Mouse (Mus musculus): ENCODE results near the gene Furin.
A peak's percentile ranks its signal among the peaks of the same experiment; 100 is the strongest.

Gene Furin

DNA sequence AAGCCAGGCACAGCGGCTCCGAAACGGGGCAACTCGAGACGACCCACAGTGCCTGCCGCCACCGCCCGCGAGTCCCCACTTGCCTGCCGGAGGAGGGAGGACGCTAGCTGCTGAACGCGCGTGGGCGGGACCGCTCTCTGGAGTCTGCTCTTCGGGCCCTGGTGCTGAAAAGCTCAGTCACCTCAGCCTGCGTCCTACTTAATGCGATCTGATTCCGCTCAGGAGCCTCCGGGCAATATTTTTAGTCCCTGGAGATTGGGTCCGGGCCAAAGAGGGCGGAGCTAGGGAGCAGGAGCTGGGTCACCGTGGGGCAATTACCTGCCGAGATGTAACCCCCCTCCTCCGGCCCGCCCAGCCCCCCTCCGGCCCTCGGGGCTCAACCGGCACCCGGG, 34.6 kb downstream of the Furin start:
- DNase-seq: peak; percentile 94 to 95

DNA sequence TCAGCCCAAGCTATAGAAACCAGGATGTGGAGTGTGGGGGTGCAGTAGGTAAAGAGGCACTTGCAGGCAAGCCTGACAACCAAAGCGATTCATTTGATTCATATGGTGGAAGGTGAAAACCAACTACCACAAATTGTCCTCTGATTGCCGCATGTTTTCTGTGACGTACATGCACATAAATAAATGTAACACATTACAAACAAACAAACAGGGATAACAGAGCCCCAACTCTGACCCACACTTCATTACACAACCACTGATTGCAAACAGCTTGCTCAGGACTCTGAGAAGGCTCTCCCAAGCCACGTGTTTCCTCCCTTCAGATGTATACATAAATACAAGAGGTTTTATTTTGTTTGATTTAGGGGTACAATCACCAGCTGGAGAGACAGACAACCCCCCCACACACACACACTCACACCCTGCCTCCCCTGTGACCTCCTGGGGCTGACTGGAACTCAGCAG, 35.2 kb downstream of the Furin start:
- no peak for DNase-seq

DNA sequence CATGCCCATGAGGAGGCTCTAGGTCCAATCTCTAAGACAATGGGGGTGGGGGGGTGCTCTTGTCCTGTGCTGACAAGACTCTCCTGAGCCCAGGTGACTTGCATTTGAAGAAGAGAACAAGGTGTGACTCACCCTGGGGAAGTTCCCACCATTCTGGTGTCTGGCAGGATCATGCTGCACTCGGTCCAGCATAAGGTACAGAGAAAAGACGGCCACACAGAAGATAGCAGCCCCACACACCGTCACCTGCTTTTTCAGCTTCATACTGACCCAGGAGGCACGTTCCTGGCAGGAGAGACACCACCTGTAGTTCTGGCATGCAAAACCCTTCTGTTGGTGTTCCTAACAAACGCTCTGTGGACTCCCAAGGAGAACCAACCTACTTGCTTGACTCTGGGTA, 35.8 kb downstream of the Furin start:
- peak; percentile 68 to 70 for DNase-seq

DNA sequence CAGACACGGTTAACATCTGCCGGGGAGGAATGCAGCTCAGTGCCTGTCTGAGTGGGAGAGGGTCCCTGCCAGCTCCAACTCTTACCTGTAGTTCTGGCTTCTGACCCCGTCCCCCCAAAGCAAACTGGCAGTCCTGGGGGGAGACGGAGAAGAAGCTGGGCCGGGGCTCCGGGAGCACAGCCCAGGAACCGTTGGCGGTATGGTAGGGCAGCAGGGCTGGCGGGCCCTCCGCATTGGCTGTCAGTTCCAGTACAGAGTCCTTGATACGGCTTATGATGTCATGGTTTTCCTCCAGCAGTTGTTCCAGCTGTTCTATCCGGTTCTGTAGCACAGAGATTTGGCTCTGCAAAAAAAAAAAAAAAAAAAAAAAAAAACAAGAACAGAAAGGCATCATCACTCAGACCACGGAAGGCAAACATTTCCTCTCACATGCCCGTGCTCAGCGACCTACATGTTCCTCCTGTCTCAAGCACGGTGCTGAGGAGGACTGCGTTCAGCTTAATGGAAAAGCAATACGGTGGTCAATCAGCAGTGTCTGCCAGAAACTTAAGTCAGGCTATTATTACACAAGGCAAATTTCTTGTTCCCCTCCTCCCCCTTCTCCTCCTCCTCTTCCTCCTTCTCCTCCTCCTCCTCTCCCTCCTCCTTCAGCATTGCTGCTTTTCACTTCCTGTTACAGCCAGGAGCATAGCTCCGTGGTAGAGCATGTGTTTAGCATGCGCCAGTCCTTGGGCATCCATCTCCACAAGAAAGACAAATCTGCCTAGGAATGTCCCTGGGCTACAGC, 36.4 kb downstream of the Furin start:
- no peak for DNase-seq

DNA sequence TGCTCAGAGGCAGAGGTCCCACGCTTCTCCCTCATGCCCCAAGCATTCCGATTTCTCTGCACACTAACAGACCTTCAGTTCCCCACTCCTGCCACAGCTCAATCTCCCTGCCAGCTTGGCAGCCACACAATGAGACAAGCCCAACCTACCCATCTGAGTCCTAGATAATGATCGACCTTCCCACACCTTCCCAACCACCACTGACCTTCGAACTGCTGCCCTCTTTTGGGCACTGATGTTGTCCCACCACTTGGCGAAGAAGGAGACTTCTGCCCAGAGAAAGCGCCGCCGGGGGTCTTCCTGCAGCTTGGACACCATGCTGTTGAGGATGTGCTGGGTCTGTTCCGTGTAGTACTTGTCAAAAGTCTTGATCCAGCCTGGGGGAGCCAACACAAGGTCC, 37.2 kb downstream of the Furin start:
- no peak for DNase-seq

DNA sequence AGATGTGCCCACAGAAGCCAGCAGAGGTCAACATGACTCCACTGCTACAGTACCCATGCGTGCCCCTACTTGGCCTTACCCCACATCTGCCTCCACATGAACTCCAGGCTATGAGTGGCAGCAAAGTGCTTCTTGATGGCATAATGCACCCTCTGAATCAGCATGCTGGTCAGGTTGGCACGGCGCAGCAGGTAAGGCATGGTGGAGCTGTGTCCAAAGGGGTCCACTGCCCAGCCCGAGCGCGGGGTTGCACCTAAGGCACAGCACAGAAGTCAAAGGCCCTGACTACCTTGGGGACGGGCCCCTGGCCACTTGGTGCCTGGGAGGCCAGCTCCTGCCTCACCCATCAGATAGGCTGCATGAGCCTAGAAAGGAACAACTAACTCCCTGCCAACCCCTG, 38.0 kb downstream of the Furin start:
- DNase-seq: no peak

DNA sequence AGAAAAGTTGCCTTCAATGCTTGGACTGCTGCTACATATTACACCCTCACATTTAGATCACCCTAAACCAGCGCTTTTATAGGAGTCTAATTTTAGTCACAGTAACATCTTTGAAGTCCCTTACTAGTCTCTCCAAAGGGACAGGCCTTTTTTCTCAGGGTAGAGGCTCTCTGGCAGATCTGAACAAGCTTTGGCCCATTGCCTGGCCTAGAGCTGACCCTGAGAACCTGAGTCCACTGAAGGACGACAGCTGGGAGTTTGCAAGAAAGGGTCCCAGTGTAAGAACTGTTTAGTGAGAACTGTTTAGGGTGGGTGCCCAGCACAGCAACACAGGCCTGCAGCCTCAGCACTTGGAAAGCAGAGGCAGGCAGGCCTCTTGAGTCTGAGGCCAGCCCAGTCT, 39.5 kb downstream of the Furin start:
- no peak for DNase-seq

DNA sequence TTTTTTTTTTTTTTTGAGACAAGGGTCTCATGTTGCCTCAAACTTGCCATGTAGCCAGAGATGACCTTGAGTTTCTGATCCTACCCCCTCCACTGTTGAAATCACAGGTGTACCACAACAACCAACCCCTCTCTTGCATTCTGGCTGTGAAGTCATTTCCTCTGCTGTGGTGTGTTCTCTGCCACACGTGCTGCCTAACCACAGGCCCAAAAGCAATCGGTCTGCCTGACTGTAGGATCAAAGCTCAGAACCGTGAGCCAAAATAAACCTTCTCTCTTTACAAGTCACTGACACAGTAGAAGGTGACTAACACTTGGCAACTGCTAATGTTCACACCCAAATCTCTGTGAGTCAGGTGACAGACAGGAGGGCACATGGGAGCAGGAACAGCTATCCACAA, 44.8 kb downstream of the Furin start:
- DNase-seq: no peak

DNA sequence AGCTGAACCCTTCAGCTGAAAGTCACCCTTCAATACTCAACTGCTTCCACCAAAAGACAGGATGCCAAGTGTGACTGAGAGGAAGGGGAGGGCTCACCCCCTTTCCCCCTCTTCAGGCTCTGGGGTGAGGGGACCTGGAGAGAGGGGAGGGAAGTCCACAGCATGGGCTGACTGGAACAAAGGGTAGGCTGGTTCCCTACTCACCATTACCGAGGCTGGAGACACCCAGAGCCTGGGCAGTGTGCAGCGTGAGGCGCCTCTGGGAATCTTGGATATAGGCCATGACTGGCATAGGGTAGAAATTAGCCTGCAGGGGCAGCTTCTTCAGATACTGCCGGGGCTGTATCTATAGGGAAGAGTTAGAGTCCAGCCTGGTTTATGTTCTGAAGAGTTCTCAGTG, 47.2 kb downstream of the Furin start:
- peak in 1 of 2 experiments; percentile 9 for DNase-seq

DNA sequence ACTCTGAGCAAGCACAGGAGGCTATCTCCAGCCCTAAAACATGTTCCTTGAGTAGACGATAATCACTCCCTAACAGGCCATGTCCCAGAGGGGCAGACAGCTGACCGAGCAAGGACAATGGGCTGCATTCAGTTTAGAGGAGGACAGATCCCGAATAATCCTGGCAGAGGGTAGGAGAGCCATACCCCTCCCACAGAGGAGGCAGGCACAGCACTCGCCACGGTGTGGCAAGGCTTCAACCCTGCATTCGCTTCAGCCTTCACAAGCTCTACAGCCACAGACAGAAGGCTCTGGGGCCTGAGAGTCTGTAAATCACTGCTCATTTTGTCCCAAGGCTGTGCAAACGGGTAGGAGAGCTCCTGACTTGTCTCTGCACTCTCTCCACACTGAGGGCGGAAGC, 48.1 kb downstream of the Furin start:
- DNase-seq: peak in 1 of 2 experiments; percentile 23

DNA sequence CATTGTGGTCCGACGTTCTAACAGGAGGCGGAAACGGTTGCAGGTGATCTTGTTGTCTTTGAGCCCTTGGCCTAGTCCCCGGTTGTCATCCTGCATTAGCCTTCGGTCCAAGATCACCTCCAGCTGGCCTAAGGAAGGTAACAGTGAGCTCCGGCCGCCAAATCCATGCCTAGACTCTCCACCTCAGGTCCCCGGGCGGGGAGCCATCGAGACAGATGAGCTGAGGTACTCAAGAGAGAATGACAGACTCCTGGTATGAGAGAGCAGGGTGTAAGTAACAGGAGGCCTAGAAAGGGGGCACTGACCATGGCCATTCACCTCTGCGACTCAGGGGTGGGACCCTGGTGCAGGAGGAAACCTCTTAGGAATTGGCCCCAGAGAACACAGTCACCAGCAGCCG, 48.9 kb downstream of the Furin start:
- peak; percentile 44 to 58 for DNase-seq

DNA sequence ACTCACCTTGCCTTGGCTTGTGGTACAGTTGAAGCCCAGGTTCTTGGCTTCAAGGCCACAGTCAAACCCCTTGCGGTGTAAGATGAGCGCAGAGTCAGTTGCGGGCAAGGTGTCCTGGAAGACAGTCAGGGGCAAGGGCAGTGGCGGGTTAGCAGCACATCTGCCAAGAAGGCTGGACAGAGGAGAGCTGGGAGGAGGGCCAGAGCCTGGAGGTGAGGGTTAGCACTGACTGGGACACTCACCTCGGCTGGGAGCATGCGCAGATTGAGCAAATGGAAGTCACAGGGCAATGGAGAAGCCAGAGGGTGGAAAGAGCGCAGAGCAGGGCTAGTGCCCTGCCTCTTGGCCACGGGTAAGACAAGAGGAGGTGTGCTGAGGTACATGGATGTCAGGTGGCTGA, 52.3 kb downstream of the Furin start:
- no peak for DNase-seq

DNA sequence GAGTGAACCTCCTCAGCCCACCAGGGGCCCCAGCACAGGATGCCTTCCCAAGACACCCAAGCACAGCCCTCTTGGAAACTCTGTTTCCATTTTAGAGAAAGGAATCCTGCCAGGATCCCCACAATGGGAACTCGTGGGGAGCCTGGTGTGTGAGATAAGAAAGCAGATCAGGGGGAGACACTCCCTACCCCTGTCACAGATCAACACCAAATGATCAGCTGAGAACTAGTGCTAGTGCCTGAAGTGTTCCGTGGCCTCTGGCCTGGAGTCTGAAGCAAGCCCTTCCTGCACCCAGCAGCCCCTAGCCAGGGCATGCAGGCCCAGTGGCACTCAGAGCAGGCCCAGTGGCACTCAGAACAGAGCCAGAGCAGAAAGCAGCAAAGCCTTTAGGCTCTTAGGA, 54.4 kb downstream of the Furin start:
- DNase-seq: no peak

DNA sequence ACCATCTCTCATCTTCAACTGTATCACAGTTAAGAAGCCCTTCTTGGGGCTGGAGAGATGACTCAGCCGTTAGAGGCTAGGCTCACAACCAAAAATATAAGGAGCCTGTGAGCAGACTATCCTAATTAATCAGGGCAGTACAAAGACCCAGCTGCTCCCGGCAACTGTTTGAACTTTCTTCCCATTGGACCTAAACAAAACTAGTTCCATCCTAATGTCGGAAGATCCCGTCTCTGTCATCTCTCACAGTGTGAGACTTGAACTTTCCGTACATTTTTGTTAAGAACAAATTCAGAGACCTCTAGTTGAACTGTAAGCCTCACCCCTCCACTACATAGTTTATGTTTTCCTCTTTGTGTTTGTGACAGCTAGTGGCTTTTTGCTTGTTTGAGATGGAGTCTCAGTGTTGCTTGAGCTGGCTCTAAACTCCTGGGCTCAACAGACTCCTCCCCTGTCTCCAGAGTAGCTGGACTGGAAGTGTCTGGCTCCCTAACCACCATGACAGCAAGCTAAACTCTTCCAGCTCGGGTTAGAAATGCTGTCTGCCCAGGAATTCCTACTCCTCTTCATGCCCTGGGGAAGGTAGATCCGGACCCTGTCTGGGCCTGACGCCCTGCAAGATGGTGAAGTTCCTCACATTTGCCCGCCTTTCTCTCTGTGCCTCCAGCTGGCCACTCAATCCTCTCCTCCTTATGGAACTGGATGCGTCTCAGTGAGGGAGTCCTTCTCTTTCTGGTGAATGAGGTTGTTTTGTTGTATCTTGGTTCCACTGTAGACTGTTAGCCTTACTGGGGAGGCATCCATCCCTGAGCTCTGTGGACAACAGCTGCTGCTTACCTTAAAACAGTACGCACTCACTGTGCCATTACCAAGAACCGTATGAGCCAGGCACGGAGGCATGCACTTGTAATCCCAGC, 57.3 kb downstream of the Furin start:
- DNase-seq: no peak

DNA sequence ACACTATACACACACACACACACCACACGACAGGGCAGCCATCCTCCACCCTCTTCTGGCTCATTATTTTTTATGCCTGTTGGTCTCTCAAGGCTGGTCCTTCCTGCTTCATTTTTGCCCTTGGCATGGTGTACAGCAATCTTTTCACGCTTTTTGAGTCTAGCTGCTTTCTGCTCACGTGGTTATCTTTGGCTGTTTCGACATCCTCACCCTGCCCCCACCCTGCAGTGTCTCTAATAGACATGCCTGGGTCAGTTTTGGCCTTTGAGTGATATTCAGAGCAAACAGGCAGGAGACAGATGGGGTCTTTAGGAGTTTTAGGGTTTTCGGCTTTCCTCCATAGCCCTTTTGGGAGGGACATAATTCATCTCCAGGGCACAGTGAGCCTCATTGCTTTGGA, 58.4 kb downstream of the Furin start:
- no peak for DNase-seq

DNA sequence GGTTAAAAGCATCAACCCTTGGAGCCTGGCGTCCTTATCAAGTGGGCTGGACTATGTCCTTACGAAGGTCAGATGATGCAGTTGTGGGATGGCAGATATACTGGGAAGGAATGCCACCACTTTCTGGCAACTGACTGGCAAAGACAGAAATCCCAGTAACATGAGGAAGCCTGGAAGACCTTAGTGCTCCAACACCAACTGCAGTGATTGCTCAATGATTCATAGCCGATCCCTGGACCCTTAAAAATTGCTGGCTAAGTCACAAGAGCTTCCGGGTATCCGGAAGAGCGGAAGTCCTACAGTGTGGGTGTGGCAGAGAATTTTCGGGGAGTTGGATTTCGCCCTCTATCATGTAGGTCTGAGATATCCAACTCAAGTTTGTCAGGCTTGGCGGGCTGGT, 59.1 kb downstream of the Furin start:
- DNase-seq: no peak

DNA sequence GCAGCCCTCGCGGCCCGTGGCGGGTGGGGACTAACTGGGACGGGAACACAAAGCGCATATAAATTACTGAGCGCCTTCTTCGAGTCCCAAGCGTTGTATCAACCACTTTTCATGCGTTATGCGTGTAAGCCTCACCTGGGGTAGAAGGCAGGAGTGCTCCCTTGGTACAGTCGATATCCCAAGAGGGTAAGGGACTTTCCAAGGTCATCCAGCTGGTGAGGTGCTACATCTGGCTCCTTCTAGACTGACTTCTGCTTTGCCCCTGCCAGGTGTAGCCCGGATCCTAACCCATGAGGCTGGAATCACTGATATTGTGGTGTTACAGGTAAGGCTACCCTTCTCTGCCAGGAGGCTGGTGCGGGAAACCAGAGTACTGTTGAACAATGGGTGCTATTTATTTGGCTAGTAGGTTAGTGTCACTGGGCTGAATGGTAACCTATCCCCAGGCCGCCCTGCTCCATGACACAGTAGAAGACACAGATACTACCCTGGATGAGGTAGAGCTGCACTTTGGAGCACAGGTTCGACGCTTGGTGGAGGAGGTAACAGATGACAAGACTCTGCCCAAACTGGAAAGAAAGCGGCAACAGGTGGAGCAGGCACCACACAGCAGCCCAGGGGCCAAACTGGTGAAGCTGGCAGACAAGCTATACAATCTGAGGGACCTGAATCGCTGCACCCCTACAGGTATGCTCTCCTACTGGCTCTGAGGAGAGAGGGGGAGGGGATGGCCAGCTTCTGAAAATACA, 61.8 kb downstream of the Furin start:
- DNase-seq: no peak

DNA sequence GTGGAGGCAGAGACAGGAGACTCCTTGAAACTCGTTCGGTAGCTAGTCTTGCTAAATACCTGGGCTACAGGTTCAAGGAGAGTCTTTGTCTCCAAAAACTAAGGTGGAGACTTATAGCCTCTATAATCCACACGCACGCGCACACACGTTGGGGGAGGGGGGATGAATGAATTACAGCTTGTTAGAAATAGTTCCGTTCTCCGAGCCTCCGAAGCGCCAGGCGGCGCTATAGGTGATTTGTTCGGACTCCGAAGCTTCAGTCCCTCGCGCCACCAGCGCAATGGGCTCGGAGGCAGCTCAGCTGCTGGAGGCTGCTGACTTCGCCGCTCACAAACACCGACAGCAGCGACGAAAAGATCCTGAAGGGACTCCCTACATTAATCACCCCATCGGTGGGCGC, 62.4 kb downstream of the Furin start, which contains the start of gene Hddc3:
Hddc3 (plus strand) TSS at position 247 of the 400 bp plus-strand sequence.
- DNase-seq: peak; percentile 97 to 99

DNA sequence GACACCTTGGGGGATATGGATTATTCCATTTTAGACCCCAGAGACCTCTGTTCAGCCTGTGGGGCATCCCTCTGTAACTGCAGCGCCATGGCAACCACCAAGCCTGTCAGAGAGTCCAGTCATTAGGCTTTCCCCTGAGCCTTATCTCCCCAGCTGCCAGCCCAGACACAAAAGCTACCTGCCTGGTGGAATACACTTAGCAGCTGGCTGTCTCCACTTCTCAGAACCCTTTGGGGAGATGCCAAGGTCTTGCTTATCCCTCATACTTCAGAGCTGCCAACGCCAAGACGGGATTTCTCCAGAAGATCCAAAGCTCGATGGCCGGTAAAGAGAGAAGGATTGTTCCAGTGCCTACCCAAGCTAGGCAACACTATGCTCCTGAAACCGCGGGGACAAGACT, 63.4 kb downstream of the Furin start:
- DNase-seq: no peak

DNA sequence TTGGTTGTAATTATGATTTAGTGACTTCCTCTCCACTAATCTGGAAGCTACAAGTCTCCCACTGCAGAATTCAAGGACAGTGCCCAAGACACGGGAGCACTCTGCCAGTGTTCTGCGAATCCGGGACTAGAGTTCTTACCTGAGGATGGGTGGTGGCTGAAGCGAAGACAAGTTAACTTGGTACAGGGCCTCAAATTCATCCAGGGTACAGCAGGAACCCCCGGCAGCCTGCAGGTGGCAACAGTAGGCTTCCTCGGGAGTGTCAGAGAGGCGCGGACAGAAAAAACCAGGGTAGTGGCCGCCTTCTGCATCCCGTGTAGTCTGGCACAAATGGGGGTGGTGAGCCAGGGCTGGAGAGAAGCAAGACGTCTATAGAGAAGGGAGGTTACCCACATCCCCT, 64.4 kb downstream of the Furin start, which contains the start of gene Unc45a:
Unc45a (minus strand) TSS at position 213 of the 400 bp plus-strand sequence.
- peak; percentile 69 to 77 for DNase-seq

DNA sequence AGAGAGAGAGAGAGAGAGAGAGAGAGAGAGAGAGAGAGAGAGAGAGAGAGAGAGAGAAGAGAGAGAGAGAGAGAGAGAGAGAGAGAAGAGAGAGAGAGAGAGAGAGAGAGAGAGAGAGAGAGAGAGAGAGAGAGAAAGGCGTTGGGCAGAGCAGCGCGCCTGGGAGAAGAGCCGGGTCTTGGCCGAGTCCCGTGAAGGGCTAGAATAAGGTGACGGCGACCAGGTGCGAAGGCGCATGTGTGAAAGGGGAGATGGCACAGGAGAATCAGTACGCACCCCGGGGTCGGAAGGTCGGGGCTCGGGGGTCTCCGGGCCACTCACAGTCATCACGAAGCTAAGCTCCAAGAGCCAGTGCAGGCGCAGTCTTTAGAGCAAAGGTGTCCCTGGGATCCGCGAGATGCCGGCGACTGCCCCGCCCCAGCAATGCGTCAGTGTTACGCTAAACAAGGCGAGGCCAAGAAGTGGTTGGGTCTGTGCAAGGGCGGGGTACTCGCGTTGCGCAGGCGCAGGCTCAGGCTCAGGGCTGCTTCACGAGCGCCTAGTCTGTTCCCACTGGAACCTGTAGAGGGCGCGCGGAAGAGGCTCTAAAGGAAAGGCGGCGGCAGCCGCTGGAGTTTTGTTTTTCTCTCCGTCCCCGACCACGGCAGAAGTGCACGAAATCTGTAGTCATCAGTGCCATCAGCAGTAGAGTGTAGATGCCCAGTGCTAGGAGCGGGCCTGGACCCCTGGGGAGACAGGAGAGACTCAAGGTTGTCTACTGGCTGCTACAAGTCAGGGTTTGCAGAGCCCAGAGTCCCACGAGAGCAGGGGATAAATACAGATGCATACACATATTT, 65.2 kb downstream of the Furin start:
- DNase-seq: peak; percentile 98 to 99

DNA sequence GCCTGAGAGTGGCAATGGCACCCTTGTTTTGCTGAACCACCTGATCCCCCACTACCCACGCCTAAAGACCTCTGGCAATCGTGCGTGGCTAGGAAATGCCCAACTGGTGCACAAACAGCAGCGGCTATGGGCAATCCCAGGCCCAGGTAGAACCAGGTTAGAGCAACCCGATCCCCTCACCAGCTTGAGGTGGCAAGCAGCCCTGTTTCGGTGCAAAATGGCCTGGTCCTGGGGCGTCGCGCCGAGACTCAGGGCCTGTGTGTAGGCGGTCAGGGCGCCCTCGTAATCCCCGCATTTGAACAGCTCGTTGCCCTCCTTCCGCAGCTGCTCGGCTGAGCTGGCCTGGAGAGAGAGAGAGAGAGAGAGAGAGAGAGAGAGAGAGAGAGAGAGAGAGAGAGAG, 65.9 kb downstream of the Furin start:
- DNase-seq: peak; percentile 68 to 69

All from cerebellum, postnatal 25 days (tissue).